Mouse (Mus musculus) heart, embryonic 15.5 days (tissue): ENCODE results near the gene Stub1. TPM values are rescaled to one million over a fixed set of nuclear protein-coding genes. Genes with fewer than 3 reads are reported as not detected.

ENCODE experiments used
- ATAC-seq: fragments of 200-750 bp; cut with Nextera tagmentation; replicated peaks from 2 replicates; pipeline ENCODE4 v1.8.0; 2017; ENCODE audit warnings: low read depth, moderate TSS enrichment; ENCODE audit not compliant: insufficient number of reproducible peaks, insufficient read depth, low FRiP score
- H3K27ac ChIP-seq: fragments of 300-500 bp; sonication (generic); 2 replicates; pipeline ENCODE4 v1.5.1; 2015; ENCODE audit warnings: mild to moderate bottlenecking, inconsistent platforms
- H3K27me3 ChIP-seq: fragments of 300-500 bp; sonication (generic); 2 replicates; pipeline ENCODE4 v1.6.1; 2015; ENCODE audit warnings: inconsistent platforms
- H3K36me3 ChIP-seq: fragments of 300-500 bp; sonication (generic); 2 replicates; pipeline ENCODE4 v1.6.1; 2015; ENCODE audit warnings: mild to moderate bottlenecking, inconsistent platforms
- H3K4me1 ChIP-seq: fragments of 300-500 bp; sonication (generic); replicated peaks from 2 replicates; pipeline ENCODE4 v1.6.1; 2015; ENCODE audit warnings: inconsistent platforms
- H3K4me2 ChIP-seq: fragments of 300-500 bp; sonication (generic); 2 replicates; pipeline ENCODE4 v1.6.1; 2015; ENCODE audit warnings: inconsistent platforms, mild to moderate bottlenecking, moderate library complexity
- H3K4me3 ChIP-seq: fragments of 300-500 bp; sonication (generic); 2 replicates; pipeline ENCODE4 v1.5.1; 2015; ENCODE audit warnings: mild to moderate bottlenecking, inconsistent platforms
- H3K9ac ChIP-seq: fragments of 300-500 bp; sonication (generic); 2 replicates; pipeline ENCODE4 v1.6.1; 2015; ENCODE audit warnings: mild to moderate bottlenecking, inconsistent platforms
- H3K9me3 ChIP-seq: fragments of 300-500 bp; sonication (generic); replicated peaks from 2 replicates; pipeline ENCODE4 v1.6.1; 2016; ENCODE audit warnings: inconsistent platforms
- WGBS: fragments of 180-500 bp; shearing (Covaris S2); methylation state at CpG from one replicate; pipeline ENCODE4 v1.1.7; 2015; ENCODE audit warnings: mixed read lengths; 5-methylcytosine and 5-hydroxymethylcytosine counted together
- polyA plus RNA-seq: library from polyadenylated mRNA; unstranded; fragments of >200 nt; fragmentation: Nextera tagmentation; extraction: Ambion mirVana; gene quantifications from 2 replicates; pipeline ENCODE4 v1.2.1, GENCODE M21; 2015

The Stub1 gene
- 251 and 301 TPM in 2 replicates for polyA plus RNA-seq

GRCm38 (mm10) chr17:25833291-25833663, at the start of gene Stub1:
Gene Stub1 (minus strand): TSS chr17:25833404.
- peak; percentile 74 for ATAC-seq
- Histone ChIP-seq H3K9ac (peak within 1 kb of the TSS; percentile 86), H3K9me3 (no peaks in the 10 kb centered on the region), H3K4me2 (peak within 1 kb of the TSS; percentile 91), H3K27ac (peak within 1 kb of the TSS; percentile 99), H3K4me3 (peak within 1 kb of the TSS; percentile 82), H3K4me1 (peaks cover 79% of the 10 kb centered on the region), H3K27me3 (no peaks in the 10 kb centered on the region), H3K36me3 (peaks cover 18% of the 10 kb centered on the region)
- WGBS, result under 1% methylated on average over 24 of the region's 24 CpGs

DNA sequence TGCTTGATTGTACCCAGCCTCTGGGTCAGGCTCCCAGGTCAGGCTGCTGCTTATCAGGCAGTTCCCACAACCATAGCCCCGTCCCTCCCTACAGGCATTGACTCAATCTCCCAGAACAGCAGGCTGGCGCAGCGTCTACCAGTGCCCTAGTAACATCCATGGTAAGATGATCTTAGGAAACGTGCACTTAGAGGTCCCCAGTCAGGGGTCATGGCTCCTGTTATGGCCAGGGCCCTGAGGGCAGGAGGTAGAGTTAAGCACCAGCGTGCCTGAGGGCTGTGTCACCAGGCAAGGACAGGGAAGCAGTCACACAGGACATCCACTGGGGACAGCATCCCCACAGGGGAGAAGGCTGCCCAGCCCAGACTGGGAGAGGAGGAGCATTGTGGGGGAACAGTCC, 49.1 kb upstream of the Stub1 start:
- Histone ChIP-seq H3K4me3 (no peak overlapping the region), H3K27me3 (no peaks in the 10 kb centered on the region), H3K36me3 (peaks cover 27% of the 10 kb centered on the region), H3K9ac (no peak overlapping the region), H3K4me2 (no peak overlapping the region), H3K4me1 (no peaks in the 10 kb centered on the region), H3K27ac (no peak overlapping the region), H3K9me3 (no peaks in the 10 kb centered on the region)
- WGBS, result 44% methylated on average over 5 of the region's 5 CpGs
- no peak for ATAC-seq

DNA sequence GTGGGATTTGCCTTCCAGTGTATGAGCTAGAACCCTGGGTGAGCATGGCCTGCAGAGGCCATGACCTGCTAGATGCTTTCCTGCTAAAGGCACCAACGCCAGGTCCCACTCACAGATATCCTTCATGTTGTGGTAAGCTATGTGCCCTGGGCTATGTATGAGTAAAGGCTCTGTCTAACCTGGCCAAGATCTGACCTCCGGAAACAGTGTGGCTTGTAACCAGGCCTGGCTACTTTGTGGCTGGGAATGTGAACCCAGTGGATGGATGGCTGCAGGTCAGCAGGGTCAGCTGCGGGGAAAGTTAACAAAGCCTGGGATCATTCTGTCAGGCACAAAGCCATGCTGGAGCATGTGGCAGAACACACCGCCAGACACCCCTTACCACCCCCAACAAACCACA, 48.5 kb upstream of the Stub1 start:
- Histone ChIP-seq H3K4me2 (no peak overlapping the region), H3K27ac (no peak overlapping the region), H3K4me3 (no peak overlapping the region), H3K9me3 (no peaks in the 10 kb centered on the region), H3K27me3 (no peaks in the 10 kb centered on the region), H3K9ac (no peak overlapping the region), H3K36me3 (peaks cover 27% of the 10 kb centered on the region), H3K4me1 (peaks cover 4% of the 10 kb centered on the region)
- 57% methylated on average over 4 of the region's 4 CpGs for WGBS
- ATAC-seq, result no peak

DNA sequence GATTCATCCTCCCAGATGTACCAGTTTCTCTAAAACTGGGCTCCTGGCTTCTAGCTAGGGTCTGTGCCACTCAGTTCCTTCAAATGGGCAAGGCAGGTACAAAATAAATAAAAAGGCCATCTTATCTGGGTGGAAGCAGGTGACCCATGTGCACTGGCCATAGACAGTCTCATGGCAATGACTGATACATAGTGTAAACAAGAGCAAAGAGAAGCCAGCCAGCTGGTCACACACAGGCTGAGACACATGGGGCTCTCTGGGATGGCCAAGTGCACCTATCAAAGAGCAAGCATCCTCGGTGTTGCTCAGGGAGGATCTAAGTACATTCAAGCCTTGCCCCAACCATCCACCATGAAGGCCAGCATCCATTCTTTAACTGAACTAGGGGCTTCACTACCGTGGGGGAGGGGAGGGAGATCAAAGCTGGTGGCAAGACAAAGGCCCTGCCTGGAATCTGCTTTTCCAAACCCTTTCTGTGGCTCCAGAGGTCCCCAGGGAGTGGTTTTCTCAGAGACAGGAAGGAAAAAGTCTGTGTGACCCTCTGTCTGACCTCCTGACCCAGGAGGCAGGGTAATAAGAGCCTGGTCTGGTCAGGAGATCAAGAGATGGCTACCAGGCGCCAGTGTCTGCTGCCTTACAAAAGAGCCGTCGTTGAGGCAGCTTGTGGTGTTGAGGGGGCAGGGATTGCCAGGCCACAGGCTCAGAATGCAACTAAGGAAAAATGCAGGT, 47.9 kb upstream of the Stub1 start:
- Histone ChIP-seq H3K4me2 (no peak overlapping the region), H3K36me3 (peaks cover 27% of the 10 kb centered on the region), H3K9ac (no peak overlapping the region), H3K4me1 (peaks cover 9% of the 10 kb centered on the region), H3K9me3 (no peaks in the 10 kb centered on the region), H3K4me3 (no peak overlapping the region), H3K27ac (no peak overlapping the region), H3K27me3 (no peaks in the 10 kb centered on the region)
- WGBS, result 37% methylated on average over 5 of the region's 5 CpGs
- ATAC-seq, result no peak

DNA sequence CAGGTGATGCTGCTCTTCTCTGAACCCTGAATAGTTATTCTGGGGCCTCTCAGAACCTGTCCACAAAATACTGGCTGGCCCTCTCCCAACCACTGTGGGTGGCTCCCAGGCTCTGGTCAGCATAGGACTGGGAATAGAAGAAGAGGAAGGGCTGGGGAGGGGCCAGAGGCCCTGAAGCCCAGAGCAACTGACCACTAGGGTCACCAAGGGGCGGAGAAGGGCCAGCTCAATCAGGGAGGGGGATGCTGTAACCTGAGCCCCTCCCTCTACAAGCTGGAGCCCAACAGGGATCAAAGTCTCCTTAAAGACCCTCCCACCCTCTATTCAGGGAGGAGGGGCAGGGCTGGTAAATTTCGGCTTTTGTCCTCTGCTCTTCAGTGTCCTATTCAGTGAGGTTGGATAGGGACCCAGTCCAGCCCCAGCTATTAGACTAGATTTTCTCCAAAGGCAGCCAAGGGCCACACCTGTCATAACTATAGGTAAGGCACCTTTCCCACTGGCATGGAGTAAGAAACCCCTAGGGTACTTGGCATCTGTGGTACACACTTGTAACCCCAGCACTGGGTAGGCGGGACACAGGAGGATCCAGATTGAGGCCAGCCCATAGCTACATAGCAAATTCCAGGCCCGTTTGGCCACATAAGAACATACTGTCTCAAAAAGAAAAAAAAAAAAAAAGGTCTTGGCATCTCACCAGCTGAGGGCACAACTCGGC, 47.1 kb upstream of the Stub1 start, which contains the start of gene Wfikkn1:
Wfikkn1 (minus strand) TSS at position 663 of the 715 bp plus-strand sequence.
- no peak within 1 kb of the TSS for H3K4me2 ChIP-seq
- no peaks in the 10 kb centered on the region for H3K27me3 ChIP-seq
- 53% methylated on average over 5 of the region's 5 CpGs for WGBS
- peaks cover 27% of the 10 kb centered on the region for H3K36me3 ChIP-seq
- ATAC-seq, result no peak
- peaks cover 15% of the 10 kb centered on the region for H3K4me1 ChIP-seq
- H3K4me3 ChIP-seq, result no peak within 1 kb of the TSS
- H3K27ac ChIP-seq, result no peak within 1 kb of the TSS
- no peaks in the 10 kb centered on the region for H3K9me3 ChIP-seq
- H3K9ac ChIP-seq, result no peak within 1 kb of the TSS

GRCm38 (mm10) chr17:25879750-25880149, 46.5 kb upstream of the Stub1 start:
- H3K27me3 ChIP-seq, result no peaks in the 10 kb centered on the region
- no peak overlapping the region for H3K4me2 ChIP-seq
- peaks cover 15% of the 10 kb centered on the region for H3K4me1 ChIP-seq
- no peak overlapping the region for H3K4me3 ChIP-seq
- no peak overlapping the region for H3K27ac ChIP-seq
- H3K9me3 ChIP-seq, result no peaks in the 10 kb centered on the region
- 84% methylated on average over 8 of the region's 8 CpGs for WGBS
- peaks cover 25% of the 10 kb centered on the region for H3K36me3 ChIP-seq
- ATAC-seq, result no peak
- no peak overlapping the region for H3K9ac ChIP-seq

DNA sequence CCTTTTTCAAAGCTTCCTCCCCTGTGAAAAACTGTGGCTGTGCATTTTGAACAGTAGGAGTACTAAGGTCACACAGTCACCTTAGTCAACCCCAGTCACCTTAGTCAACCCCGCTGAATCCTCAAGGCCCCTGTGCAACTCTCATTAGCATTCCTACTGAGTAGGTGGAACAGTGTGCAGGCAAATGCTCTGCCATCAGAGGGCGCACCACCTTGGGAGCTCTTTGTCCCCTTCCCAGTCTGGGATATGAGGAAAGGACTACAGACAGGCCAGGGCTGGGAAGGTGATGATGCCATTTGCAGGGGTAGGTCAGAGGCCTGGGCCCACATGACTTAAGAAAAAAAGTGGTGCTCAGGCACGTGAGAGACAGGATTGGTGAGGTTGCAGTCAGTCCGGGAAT, 46.1 kb upstream of the Stub1 start:
- Histone ChIP-seq H3K9ac (no peak overlapping the region), H3K4me3 (no peak overlapping the region), H3K27me3 (no peaks in the 10 kb centered on the region), H3K4me1 (peaks cover 20% of the 10 kb centered on the region), H3K36me3 (peaks cover 20% of the 10 kb centered on the region), H3K4me2 (no peak overlapping the region), H3K27ac (no peak overlapping the region), H3K9me3 (no peaks in the 10 kb centered on the region)
- whole genome bisulfite sequencing, result 65% methylated on average over 4 of the region's 4 CpGs
- ATAC-seq, result no peak

DNA sequence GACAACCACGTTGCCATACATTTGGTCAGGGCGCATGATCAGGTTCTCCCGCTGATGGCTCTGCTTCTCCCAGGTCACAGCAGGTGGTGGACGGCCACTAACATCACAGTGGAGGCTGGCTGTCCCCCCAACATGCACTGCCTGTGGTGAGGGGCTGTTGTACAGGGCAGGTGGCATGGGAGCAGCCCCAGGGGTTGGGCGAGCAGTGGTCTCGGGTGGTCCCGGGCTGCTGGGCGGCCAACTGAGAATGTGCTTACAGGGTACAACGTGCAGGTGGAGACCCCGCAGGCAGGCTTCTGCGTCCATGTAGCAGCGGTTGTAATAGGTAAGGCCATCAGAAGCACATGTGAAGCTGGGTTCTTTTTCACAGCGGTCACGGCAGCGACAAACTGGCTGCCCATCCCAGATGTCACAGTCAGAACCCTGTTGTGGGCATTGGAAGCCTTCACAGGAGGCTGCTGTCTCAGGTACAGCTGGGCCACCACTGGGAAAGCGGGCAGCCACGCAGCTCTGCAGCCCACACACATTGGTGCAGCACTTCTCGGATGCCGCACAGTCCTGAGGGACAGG, 45.5 kb upstream of the Stub1 start:
- Histone ChIP-seq H3K4me2 (no peak overlapping the region), H3K27me3 (no peaks in the 10 kb centered on the region), H3K9ac (no peak overlapping the region), H3K4me3 (no peak overlapping the region), H3K4me1 (peaks cover 26% of the 10 kb centered on the region), H3K9me3 (no peaks in the 10 kb centered on the region), H3K36me3 (peaks cover 15% of the 10 kb centered on the region), H3K27ac (no peak overlapping the region)
- 92% methylated on average over 19 of the region's 19 CpGs for WGBS
- no peak for ATAC-seq

GRCm38 (mm10) chr17:25877741-25878610, 44.8 kb upstream of the Stub1 start:
- Histone ChIP-seq H3K4me2 (no peak overlapping the region), H3K9ac (no peak overlapping the region), H3K27ac (no peak overlapping the region), H3K9me3 (no peaks in the 10 kb centered on the region), H3K4me1 (peaks cover 26% of the 10 kb centered on the region), H3K36me3 (peaks cover 9% of the 10 kb centered on the region; the same call in 1 of the 2 replicates), H3K27me3 (no peaks in the 10 kb centered on the region), H3K4me3 (no peak overlapping the region)
- no peak for ATAC-seq
- 90% methylated on average over 32 of the region's 32 CpGs for WGBS

DNA sequence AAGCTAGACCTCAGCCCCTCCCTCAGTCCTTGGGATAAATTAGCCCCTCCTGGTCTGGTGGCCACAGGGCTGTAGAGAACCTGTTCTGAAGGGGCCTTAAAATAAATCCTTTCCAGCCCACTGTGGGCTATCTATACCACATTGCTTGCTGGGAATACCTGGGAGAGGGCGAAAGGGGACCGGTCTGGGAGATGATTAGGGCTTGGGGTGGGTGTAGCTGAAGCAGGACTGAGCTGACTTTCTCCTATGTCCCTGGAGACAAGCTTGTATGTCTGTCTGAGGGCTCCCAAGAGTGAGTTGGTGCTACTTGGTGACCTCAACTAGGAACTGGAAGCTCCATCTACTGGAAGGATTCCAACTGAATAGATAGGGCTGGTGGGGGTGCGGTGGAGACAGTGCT, 43.8 kb upstream of the Stub1 start:
- Histone ChIP-seq H3K9me3 (no peaks in the 10 kb centered on the region), H3K36me3 (no peaks in the 10 kb centered on the region), H3K27me3 (no peaks in the 10 kb centered on the region), H3K9ac (no peak overlapping the region), H3K4me2 (no peak overlapping the region), H3K4me1 (peaks cover 26% of the 10 kb centered on the region), H3K4me3 (0 out of 2 replicates have a peak overlapping the region, but pooled peaks have one; percentile 94), H3K27ac (no peak overlapping the region)
- 79% methylated on average over 3 of the region's 3 CpGs for WGBS
- no peak for ATAC-seq
